Mouse (Mus musculus): Measurements from ENCODE around the gene Zfp704.

Gene Zfp704

GRCm38 (mm10) chr3:9460284-9460683 lies 149.6 kb downstream of the Zfp704 start:
- DNase-seq (ENCODE audit: low spot score), result no peak

GRCm38 (mm10) chr3:9456380-9456890 lies 153.4 kb downstream of the Zfp704 start:
- peak; percentile 30 for DNase-seq (ENCODE audit: low spot score)

- no peak for DNase-seq (ENCODE audit: low spot score)
These were observed 154.5 kb downstream of the Zfp704 start for GRCm38 (mm10) chr3:9455351-9455750.

GRCm38 (mm10) chr3:9454556-9455330 lies 155.1 kb downstream of the Zfp704 start:
- no peak for DNase-seq (ENCODE audit: low spot score)

- no peak for DNase-seq (ENCODE audit: low spot score)
These were observed 159.4 kb downstream of the Zfp704 start for GRCm38 (mm10) chr3:9450521-9450920.

GRCm38 (mm10) chr3:9449261-9450007 lies 160.5 kb downstream of the Zfp704 start:
- no peak for DNase-seq (ENCODE audit: low spot score)

- DNase-seq (ENCODE audit: low spot score), result no peak
These were observed 161.3 kb downstream of the Zfp704 start for GRCm38 (mm10) chr3:9448541-9448940.

GRCm38 (mm10) chr3:9444558-9444957 lies 165.3 kb downstream of the Zfp704 start:
- no peak for DNase-seq (ENCODE audit: low spot score)

GRCm38 (mm10) chr3:9443981-9444380 lies 165.9 kb downstream of the Zfp704 start:
- DNase-seq (ENCODE audit: low spot score), result no peak

GRCm38 (mm10) chr3:9443476-9443875 lies 166.4 kb downstream of the Zfp704 start:
- no peak for DNase-seq (ENCODE audit: low spot score)

GRCm38 (mm10) chr3:9441566-9442540 lies 168.0 kb downstream of the Zfp704 start:
- no peak for DNase-seq (ENCODE audit: low spot score)

GRCm38 (mm10) chr3:9440466-9440865 lies 169.4 kb downstream of the Zfp704 start:
- DNase-seq (ENCODE audit: low spot score), result no peak

GRCm38 (mm10) chr3:9439619-9440286 lies 170.1 kb downstream of the Zfp704 start:
- DNase-seq (ENCODE audit: low spot score), result no peak

- peak; percentile 61 for DNase-seq (ENCODE audit: low spot score)
These were observed 173.6 kb downstream of the Zfp704 start for GRCm38 (mm10) chr3:9436256-9436655.

- no peak for DNase-seq (ENCODE audit: low spot score)
These were observed 175.3 kb downstream of the Zfp704 start for GRCm38 (mm10) chr3:9434394-9435175.

GRCm38 (mm10) chr3:9432796-9433526 lies 176.9 kb downstream of the Zfp704 start:
- DNase-seq (ENCODE audit: low spot score), result no peak

- no peak for DNase-seq (ENCODE audit: low spot score)
These were observed 177.7 kb downstream of the Zfp704 start for GRCm38 (mm10) chr3:9432226-9432625.

GRCm38 (mm10) chr3:9429946-9430345 lies 179.9 kb downstream of the Zfp704 start:
- DNase-seq (ENCODE audit: low spot score), result no peak

GRCm38 (mm10) chr3:9427826-9428225 lies 182.1 kb downstream of the Zfp704 start:
- no peak for DNase-seq (ENCODE audit: low spot score)

- DNase-seq (ENCODE audit: low spot score), result no peak
These were observed 184.2 kb downstream of the Zfp704 start for GRCm38 (mm10) chr3:9425661-9426060.
